Mouse (Mus musculus) G1E (cell line): ENCODE measurements around the gene Fam3c. TPM values are rescaled to one million over a fixed set of nuclear protein-coding genes. Genes with fewer than 3 reads are reported as not detected.

ENCODE experiments used
- ATAC-seq: 2 replicates; pipeline ENCODE4 v1.8.0; 2016; ENCODE audit warnings: mild to moderate bottlenecking; ENCODE audit not compliant: insufficient number of reproducible peaks, poor library complexity, low FRiP score, severe bottlenecking; ENCODE audit errors: extremely low read depth
- DNase-seq: peaks from one replicate; pipeline ENCODE4 v3.0.0; 2012; ENCODE audit warnings: low spot score
- H3K27me3 ChIP-seq: 2 replicates; pipeline ENCODE4 v1.6.1; 2012; ENCODE audit warnings: mild to moderate bottlenecking, low read length, inconsistent platforms; ENCODE audit not compliant: insufficient read depth
- H3K36me3 ChIP-seq: replicated peaks from 2 replicates; pipeline ENCODE3; 2012; ENCODE audit warnings: mild to moderate bottlenecking, inconsistent platforms
- H3K4me1 ChIP-seq: 2 replicates; pipeline ENCODE4 v1.6.1; 2012; ENCODE audit warnings: low read depth, low read length, inconsistent platforms, mixed read lengths; ENCODE audit not compliant: insufficient read depth
- H3K4me3 ChIP-seq: 2 replicates; pipeline ENCODE4 v1.5.1; 2012; ENCODE audit warnings: low read depth, mild to moderate bottlenecking, inconsistent platforms, low read length, moderate library complexity, mixed read lengths
- H3K9me3 ChIP-seq: replicated peaks from 2 replicates; pipeline ENCODE4 v1.6.1; 2012; ENCODE audit warnings: inconsistent platforms
- CTCF ChIP-seq: IDR thresholded peaks from 2 replicates; pipeline ENCODE4 v1.5.1; 2012; ENCODE audit warnings: low read depth, low read length, inconsistent platforms, mixed read lengths
- GATA1 ChIP-seq: IDR thresholded peaks from 2 replicates; pipeline ENCODE4 v1.6.1; 2012; ENCODE audit warnings: borderline replicate concordance, low read length, inconsistent platforms, mixed read lengths
- GATA2 ChIP-seq: IDR thresholded peaks from 2 replicates; pipeline ENCODE4 v1.6.1; 2012; ENCODE audit warnings: low read depth, low read length, inconsistent platforms, borderline replicate concordance
- POLR2AphosphoS5 ChIP-seq: IDR thresholded peaks from 2 replicates; pipeline ENCODE4 v1.6.1; 2012; ENCODE audit warnings: low read depth, low read length, inconsistent platforms; ENCODE audit not compliant: insufficient replicate concordance
- TAL1 ChIP-seq: conservative IDR thresholded peaks from 2 replicates; pipeline ENCODE4 v1.6.1; 2012; ENCODE audit warnings: low read depth, low read length, inconsistent platforms, mixed read lengths
- polyA plus RNA-seq: library from polyadenylated mRNA; stranded (reverse); fragments of >175 nt; gene quantifications from 2 replicates; pipeline ENCODE4 v1.2.3, GENCODE M21; 2012
- total RNA-seq, 2 experiments: library from RNA; stranded (forward) in 1 of 2; stranded (reverse) in 1 of 2; fragments of 200-1000 nt in 1 of 2; fragments of >200 nt in 1 of 2; fragmentation: Nextera tagmentation in 1 of 2; gene quantifications; 2 replicates each; pipeline ENCODE4 v1.2.3; 2014 to 2017

The Fam3c gene
- total and polyA plus RNA-seq, 3 experiments, result 3.3 to 20.6 (median 8.5) TPM

DNA sequence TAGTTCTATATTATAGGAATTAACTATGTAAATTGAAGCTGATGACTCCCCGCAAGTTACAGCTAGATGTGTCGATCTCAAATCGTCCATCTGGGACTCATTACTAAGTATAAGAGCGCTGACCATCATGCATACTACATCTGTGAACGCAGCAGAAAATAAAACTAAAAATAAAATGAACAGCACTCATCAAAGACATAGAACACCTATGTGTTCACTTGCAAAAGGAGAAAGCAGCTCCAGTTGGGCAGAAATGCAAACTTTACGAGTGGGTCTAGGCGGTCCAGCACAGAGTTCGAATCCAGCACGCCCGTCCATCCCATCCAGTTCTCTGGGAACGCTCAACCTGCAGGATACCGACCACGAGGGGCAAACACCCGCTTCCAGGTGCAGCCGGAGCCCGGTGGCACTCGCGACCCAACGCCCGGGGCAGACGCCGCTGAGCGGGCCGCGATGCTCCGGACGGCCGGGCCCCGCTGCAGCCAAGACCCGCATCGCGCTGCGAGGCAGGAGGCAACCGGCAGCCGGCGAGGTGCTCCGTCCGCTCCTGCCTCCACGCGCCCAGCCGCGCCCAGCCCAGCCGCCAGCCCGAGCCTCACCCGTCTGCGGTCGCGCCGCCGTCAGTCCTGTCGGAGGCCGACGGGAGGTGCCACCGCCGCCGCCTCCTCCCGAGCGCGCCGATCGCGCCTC, 502 bp downstream of the Fam3c start:
- Histone ChIP-seq H3K4me3 (peak overlapping the region; percentile 80), H3K9me3 (peaks cover 9% of the 10 kb centered on the region), H3K36me3 (peaks cover 2% of the 10 kb centered on the region), H3K4me1 (peaks cover 17% of the 10 kb centered on the region), H3K27me3 (no peaks in the 10 kb centered on the region; the same call in 1 of the 2 replicates)
- TF ChIP-seq GATA1 (no peak), POLR2AphosphoS5 (no peak), GATA2 (no peak), CTCF (no peak), TAL1 (no peak)
- no peak for DNase-seq
- ATAC-seq, result no peak; the same call in 1 of the 2 replicates

DNA sequence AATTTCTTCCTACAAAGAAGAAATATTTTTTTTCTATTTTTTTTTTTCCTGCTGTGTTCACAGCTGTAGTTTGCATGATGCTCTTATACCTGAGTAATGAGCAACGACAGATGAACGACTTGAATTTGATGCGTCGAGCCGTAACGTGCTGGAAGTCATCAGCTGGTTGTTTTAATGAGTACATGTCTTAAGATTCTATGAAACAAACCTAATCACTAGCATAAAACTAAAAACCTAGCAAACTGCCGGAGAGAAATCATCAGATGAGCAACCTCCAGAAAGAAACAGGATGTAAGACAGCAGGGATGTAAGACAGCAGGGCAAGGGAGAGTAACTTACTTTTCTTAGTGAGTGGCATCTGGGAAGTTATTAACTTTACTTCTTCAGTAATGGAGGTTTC, 1.4 kb downstream of the Fam3c start:
- Histone ChIP-seq H3K4me1 (peaks cover 23% of the 10 kb centered on the region), H3K36me3 (peaks cover 2% of the 10 kb centered on the region)
- DNase-seq, result no peak

DNA sequence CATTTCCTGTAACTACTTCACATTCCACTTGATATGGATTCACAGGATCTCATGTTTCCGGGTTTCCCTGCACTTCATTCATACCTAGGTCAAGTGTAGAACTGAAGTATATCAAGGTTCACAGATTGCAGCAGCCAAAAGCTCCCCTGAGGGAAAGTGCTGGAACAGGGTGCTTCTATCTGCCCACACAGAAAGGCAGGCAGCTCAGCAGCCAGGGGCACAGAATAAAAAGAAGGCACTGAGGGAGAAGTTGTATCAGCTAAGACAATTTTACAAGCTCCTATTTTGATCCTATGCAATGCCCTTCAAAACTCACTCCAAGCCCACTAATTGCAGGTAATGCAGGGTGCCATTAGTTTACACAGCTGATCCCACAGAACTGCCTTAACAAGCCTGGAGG, 2.0 kb downstream of the Fam3c start:
- H3K4me1 ChIP-seq, result peaks cover 24% of the 10 kb centered on the region
- DNase-seq (no peak), ATAC-seq (no peak)
- peaks cover 2% of the 10 kb centered on the region for H3K36me3 ChIP-seq
- TF ChIP-seq CTCF, result no peak
- no peak for TF ChIP-seq POLR2AphosphoS5
- no peak for TF ChIP-seq TAL1
- TF ChIP-seq GATA1, result no peak
- TF ChIP-seq GATA2, result no peak
- no peaks in the 10 kb centered on the region; the same call in 1 of the 2 replicates for H3K27me3 ChIP-seq
- H3K9me3 ChIP-seq, result peaks cover 9% of the 10 kb centered on the region
- H3K4me3 ChIP-seq, result no peak overlapping the region

More for the DNA sequence above, 1.4 kb downstream of the Fam3c start:
- Histone ChIP-seq H3K4me3 (no peak overlapping the region), H3K27me3 (no peaks in the 10 kb centered on the region; the same call in 1 of the 2 replicates), H3K9me3 (peaks cover 9% of the 10 kb centered on the region)
- ATAC-seq, result no peak
- TF ChIP-seq GATA2 (no peak), CTCF (no peak), GATA1 (no peak), POLR2AphosphoS5 (no peak)

DNA sequence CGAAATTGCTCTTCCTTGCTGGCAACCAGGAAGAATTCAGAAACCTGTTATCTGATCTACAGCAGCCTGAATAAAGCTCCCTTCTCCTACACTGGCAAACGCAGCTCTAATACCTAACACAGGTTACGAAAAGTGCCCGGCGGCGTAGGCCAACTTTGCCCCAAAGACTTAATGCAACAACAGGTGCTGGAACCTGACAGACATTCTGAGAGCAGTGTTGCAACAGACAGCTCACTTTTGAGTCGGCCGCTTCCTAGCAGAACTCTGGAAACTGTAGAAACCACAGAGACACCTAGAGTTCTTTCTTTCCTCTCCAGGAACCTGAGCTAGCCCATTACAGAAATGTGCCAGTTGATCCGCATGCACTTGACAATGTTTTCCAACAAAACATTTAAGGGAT, 4.5 kb downstream of the Fam3c start:
- H3K4me1 ChIP-seq, result peaks cover 27% of the 10 kb centered on the region
- peaks cover 7% of the 10 kb centered on the region for H3K9me3 ChIP-seq
- ATAC-seq (no peak), DNase-seq (no peak)
- TF ChIP-seq GATA1 (no peak), CTCF (no peak), POLR2AphosphoS5 (no peak), TAL1 (no peak), GATA2 (no peak)
- H3K4me3 ChIP-seq, result no peak overlapping the region
- H3K36me3 ChIP-seq, result peaks cover 9% of the 10 kb centered on the region
- H3K27me3 ChIP-seq, result no peaks in the 10 kb centered on the region; the same call in 1 of the 2 replicates

DNA sequence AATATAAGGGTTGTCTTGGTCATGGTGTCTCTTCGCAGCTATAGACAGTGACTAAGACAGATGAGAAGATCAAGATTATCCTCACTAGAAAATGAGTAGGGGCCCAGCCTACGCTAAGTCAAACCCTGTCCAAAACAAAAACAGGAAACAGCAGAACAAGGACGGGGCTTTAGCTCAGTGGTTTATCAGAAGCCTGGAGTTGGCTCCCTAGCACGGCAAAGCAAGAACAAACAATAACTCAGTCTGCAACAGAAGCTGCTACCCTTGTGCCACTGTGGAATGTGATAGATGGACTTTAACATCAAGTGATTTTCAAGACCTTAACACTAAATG, 5.8 kb downstream of the Fam3c start:
- Histone ChIP-seq H3K36me3 (peaks cover 9% of the 10 kb centered on the region), H3K9me3 (no peaks in the 10 kb centered on the region), H3K4me1 (peaks cover 27% of the 10 kb centered on the region), H3K27me3 (no peaks in the 10 kb centered on the region), H3K4me3 (no peak overlapping the region)
- no peak for ATAC-seq
- TF ChIP-seq CTCF, result no peak
- no peak for TF ChIP-seq POLR2AphosphoS5
- no peak for TF ChIP-seq TAL1
- no peak for TF ChIP-seq GATA1
- TF ChIP-seq GATA2, result no peak
- no peak for DNase-seq

DNA sequence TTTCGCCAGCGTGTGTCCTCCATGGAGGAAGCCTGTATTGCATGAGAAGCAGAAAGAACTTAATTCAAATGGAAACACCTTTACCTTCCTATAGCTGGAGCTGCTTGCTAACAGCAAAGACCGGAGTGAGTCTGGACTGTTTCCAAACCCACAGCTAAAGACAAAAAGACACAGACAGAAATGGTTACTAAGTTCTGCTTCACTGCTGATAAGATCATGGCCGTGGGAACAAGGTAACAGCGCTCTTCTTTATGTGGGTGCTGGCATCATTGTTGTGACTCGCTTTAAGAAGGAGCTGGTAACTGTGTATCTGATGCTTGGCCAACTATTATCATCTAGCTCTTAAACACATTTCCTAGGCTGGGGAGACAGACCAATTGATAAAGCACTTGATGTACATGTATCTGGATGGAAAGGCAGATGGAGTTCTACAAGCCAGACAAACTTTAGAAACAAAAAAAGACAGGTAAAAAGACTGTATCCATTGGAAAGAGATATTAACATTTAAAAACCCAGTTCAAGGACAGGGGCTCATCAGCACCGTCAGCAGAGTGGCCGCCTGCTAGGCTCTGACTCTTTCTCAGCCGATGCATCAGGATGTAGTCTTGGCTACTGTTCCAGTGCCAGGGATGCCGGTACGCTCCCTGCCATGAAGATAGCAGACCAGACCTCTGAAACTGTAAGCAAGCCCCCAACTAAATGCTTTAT, 6.4 kb downstream of the Fam3c start:
- Histone ChIP-seq H3K9me3 (no peaks in the 10 kb centered on the region), H3K4me1 (peaks cover 27% of the 10 kb centered on the region), H3K27me3 (no peaks in the 10 kb centered on the region), H3K36me3 (peaks cover 9% of the 10 kb centered on the region), H3K4me3 (no peak overlapping the region)
- DNase-seq, result no peak
- ATAC-seq, result no peak
- TF ChIP-seq GATA2, result no peak
- no peak for TF ChIP-seq CTCF
- TF ChIP-seq TAL1, result no peak
- TF ChIP-seq GATA1, result no peak
- no peak for TF ChIP-seq POLR2AphosphoS5

DNA sequence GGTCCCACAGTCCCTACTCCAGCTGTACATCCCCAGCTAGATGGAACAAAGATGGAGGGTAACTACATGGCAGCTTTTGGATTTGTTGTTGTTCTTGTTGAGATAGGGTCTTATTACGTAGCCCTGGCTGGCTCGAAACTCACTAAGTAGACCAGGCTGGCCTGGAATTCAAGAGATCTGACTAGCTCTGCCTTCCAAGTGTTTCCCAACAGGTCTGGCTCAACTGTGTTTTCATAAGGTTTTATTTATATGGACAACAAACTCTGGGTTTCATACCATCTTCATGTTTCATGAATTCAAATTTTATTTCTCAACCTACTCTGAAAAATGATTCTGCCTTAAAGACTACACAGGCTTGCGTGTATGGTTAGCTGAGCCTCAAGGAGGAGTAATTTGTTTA, 7.1 kb downstream of the Fam3c start:
- no peak for TF ChIP-seq GATA2
- TF ChIP-seq GATA1, result no peak
- TF ChIP-seq CTCF, result no peak
- no peak for TF ChIP-seq TAL1
- no peak for TF ChIP-seq POLR2AphosphoS5
- ATAC-seq (no peak), DNase-seq (no peak)
- no peak overlapping the region for H3K4me3 ChIP-seq
- H3K27me3 ChIP-seq, result no peaks in the 10 kb centered on the region
- peaks cover 28% of the 10 kb centered on the region for H3K4me1 ChIP-seq
- peaks cover 8% of the 10 kb centered on the region for H3K36me3 ChIP-seq
- H3K9me3 ChIP-seq, result no peaks in the 10 kb centered on the region
